Mouse (Mus musculus): ENCODE results near the gene Ldlr.
"Not testable (repeated sequence)": the region's sequence is repeated elsewhere in the genome, so short reads cannot be mapped to it uniquely, and the experiment has no call there.

Ldlr gene

DNA sequence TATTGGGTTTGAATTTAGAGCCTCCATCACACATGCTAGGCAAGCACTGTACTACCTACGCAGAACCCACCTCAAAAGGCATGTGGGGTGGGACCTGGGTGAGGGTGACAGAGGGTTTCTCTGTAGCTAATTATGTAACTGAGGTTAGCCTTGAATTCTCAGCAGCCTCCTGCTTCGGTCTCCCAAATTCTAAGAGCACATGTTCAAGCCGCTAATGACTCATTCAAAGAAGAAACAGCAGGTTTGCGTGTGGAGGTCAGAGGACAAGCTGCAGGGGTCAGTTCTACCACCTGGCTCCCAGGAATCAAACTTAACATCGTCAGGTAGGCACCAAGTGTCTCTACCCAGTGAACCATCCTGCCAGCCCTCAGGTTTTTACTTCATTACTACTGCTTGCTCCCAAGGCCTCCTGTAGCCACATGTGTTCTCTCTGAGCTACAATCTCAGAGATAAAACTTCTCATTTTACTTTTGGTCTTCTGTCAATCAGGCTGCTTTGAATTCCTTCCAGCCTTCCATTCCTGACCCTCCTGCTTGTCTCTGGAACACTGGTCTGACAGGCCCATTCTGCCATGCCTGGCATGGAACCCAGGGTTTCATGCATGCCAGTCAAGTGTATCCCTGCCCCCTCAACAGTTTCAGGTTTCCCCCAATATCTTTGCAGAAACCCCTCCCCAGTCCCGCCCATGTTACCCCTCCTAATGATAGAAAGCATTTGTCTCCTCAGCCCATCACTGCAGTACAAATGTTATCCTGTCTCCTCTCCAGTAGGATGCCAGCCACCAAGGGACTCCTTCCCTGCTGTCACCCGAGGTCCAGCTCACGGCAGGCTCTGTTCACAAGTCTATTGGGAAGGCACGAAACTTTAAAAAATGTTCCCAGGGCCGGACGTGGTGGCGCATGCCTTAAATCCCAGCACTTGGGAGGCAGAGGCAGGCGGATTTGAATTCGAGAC is 35.6 kb downstream of the Ldlr start:
- no peak for DNase-seq (ENCODE audit: low read depth, low spot score)
- no peaks in the 10 kb centered on the region for H3K36me3 ChIP-seq (ENCODE audit: control insufficient read depth, insufficient read depth, low read length, poor library complexity, severe bottlenecking)
- H3K27me3 ChIP-seq (ENCODE audit: control insufficient read depth, insufficient read depth, low read length, poor library complexity, severe bottlenecking), result no peaks in the 10 kb centered on the region

DNA sequence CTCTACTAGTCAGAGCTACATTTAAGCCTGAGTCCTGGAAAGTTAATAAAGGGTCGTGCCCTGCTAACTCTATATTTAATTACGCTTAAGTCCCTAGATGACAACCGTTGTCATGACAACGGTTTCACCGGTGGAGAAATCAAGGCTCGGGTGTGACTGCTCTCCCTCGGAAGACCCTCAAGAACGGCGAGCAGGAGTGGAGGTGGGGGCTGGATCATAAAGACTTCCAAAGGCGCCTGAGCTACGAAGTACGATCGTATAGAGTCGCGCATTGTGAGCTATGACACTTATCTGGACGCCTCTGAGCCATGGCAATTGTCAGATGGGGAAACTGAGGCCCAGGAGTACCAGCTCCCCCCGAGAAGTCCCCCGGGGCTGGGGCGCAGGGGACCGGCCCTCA is 36.4 kb downstream of the Ldlr start:
- DNase-seq (ENCODE audit: low read depth, low spot score), result no peak
- H3K36me3 ChIP-seq (ENCODE audit: control insufficient read depth, insufficient read depth, low read length, poor library complexity, severe bottlenecking), result no peaks in the 10 kb centered on the region
- no peaks in the 10 kb centered on the region for H3K27me3 ChIP-seq (ENCODE audit: control insufficient read depth, insufficient read depth, low read length, poor library complexity, severe bottlenecking)

DNA sequence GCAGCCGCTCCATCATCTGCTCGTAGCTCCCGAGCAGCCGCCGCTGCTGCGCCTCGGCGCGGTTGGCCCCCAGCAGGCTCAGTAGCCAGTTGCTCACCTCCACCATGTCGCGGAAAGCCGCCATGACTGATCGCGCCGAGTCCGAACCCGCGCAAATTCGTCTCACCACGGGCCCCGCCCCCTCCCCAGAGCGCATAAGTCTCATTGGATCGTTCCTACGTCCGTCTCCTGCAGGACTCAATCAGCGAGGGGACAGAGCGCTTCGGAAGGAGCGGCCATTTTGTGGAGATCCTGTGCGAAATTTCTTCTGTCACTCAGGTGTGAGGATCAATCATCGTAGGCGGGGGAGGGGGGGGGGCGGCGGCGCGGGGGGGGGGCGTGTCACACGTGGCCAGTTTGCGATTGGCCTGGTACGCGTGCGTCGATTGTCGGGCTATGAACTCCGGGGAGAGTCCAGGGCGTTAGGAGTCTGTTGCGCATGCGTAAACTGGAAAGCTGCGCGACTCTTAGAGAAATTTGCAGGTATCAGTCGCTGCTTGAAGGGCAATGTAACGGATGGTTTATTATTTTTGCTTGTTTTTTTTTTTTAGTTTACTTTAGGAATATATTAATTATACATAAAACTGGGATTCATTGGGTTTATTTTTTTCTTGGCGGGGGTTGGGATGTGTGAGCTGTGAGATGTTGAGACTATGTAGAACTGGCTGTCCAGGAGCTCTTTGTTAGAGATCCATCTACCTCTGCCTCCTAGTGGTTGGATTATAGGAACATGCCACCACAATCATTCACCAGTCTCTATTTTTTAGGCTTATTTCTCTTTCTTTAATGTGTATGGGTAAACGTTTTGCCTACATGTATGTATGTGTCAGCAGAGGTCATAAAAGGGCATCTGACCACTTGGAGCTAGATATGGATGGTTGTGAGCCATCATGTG is 37.1 kb downstream of the Ldlr start, which contains the start of gene Spc24:
Gene Spc24 (minus strand): TSS at position 149 of the 934 bp plus-strand sequence.
- Histone ChIP-seq H3K27me3 (ENCODE audit: control insufficient read depth, insufficient read depth, low read length, poor library complexity, severe bottlenecking) (no peaks in the 10 kb centered on the region), H3K36me3 (ENCODE audit: control insufficient read depth, insufficient read depth, low read length, poor library complexity, severe bottlenecking) (no peaks in the 10 kb centered on the region)
- DNase-seq (ENCODE audit: low read depth, low spot score), result peak; percentile 99

DNA sequence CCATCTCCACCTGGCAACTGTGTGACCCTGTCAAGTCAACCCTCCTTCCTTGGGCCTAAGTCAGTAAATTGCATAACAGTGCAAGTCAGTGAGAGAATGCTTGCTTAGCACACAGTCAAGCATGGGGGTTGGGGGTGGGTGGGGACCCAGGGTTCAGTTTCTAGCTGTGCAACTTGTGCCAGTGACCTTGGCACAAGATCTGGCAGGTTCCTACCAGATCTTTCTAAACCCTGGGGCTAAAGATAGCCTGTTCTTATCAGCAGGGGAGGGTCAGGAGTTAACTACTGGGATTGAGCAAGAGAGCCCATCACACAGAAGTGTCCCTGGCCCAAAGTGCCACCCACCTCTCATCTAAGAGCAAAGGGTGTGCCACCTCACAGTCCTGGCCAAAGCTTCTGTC is 38.9 kb downstream of the Ldlr start:
- DNase-seq (ENCODE audit: low read depth, low spot score), result no peak
- H3K36me3 ChIP-seq (ENCODE audit: control insufficient read depth, insufficient read depth, low read length, poor library complexity, severe bottlenecking), result no peaks in the 10 kb centered on the region
- H3K27me3 ChIP-seq (ENCODE audit: control insufficient read depth, insufficient read depth, low read length, poor library complexity, severe bottlenecking), result no peaks in the 10 kb centered on the region

DNA sequence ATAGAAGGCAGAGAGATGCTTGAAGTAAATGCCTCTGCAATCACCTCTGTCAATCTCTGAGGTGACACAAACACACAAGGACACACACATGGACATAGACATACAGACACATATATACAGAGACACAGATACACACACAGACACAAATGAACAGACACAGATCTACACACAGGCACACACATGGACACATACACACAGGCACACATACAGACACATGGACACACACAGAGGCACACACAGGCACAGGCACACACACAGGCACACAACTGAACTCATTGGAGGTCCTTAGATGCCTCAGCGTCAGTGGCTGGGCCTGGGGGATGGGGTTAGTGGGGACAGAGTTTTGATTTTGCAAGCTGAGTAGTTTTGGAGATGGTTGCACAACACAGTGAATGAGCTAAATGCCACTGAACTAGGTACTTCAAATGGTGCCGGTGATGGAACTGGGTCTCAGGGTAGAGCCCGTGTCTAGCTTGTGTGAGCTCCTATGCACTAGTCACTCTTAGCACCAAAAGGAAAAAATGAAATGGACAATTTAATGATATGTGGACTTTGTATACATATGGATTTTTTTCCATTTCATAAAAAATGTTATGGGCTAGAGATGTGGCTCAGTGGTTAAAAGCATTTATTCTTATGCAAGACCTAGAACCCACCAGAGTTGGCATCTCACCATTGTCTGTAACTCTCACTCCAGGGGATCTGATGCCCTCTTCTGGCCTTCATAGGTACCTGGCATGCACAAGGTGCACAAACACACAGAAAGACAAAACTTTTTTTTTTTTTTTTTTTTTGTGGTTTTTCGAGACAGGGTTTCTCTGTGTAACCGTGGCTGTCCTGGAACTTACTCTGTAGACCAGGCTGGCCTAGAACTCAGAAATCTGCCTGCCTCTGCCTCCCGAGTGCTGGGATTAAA is 41.1 kb downstream of the Ldlr start:
- no peaks in the 10 kb centered on the region for H3K36me3 ChIP-seq (ENCODE audit: control insufficient read depth, insufficient read depth, low read length, poor library complexity, severe bottlenecking)
- no peaks in the 10 kb centered on the region for H3K27me3 ChIP-seq (ENCODE audit: control insufficient read depth, insufficient read depth, low read length, poor library complexity, severe bottlenecking)
- DNase-seq (ENCODE audit: low read depth, low spot score), result no peak

DNA sequence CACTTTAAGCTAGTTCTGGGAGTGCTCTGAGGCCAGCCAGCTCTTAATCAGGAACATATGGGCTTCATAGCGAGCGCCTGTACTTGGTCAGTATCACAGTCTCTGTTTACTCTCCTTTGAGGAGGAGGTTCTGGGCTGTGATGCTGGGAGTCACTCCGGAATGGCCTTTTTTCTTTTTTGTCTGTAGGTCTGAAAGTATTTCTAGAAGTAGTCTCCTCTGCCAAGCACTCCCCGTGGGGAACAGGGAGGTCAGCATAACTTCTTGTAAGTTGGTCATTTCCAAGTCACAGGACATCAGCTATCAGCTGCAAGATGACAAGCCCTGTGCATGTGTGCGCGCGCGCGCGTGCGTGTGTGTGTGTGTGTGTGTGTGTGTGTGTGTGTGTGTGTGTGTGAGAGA is 44.6 kb downstream of the Ldlr start:
- Histone ChIP-seq H3K27me3 (ENCODE audit: control insufficient read depth, insufficient read depth, low read length, poor library complexity, severe bottlenecking) (no peaks in the 10 kb centered on the region), H3K36me3 (ENCODE audit: control insufficient read depth, insufficient read depth, low read length, poor library complexity, severe bottlenecking) (no peaks in the 10 kb centered on the region)
- no peak for DNase-seq (ENCODE audit: low read depth, low spot score)

DNA sequence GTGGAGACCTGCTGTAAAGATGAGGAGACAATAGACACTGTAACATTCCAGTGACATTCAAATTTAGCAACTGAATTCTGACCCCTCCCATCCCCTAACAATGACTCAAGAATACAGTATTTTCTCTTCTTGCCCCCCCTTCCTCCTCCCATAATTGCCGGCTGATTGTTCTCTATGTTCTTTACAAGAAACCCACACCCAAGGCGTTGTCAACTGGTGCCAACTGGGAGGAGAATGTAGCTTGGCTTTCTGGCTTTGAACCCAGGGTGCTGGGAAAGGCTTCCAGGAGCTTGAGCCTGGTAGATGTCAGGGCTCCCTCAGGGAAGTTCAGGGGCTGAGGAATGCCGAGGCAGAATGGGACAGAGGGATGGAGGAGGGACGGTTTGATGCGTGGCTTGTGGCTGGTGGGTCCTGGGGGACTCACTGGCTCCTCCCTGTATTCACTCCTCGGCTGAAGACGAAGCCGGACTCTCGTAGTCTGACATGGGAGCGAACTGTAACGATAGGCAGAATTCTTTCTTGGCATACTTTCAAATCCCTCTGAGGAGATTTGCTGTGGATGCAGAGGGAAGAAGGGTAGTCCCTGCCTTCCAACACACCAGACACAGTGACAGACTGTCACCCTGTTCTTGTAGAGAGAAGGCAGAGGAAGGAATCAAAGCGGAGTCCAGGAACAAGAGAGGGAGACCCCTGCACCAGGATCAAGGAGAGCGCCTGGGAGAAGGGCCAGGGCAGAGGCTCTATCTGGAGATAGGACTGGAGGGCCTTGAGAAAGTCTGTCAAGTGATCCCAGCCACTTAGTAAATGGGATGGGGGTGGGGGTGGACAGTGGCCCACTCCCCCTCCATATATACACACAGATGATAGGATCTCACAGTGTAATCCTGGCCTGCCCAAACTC is 45.5 kb downstream of the Ldlr start:
- no peak for DNase-seq (ENCODE audit: low read depth, low spot score)

DNA sequence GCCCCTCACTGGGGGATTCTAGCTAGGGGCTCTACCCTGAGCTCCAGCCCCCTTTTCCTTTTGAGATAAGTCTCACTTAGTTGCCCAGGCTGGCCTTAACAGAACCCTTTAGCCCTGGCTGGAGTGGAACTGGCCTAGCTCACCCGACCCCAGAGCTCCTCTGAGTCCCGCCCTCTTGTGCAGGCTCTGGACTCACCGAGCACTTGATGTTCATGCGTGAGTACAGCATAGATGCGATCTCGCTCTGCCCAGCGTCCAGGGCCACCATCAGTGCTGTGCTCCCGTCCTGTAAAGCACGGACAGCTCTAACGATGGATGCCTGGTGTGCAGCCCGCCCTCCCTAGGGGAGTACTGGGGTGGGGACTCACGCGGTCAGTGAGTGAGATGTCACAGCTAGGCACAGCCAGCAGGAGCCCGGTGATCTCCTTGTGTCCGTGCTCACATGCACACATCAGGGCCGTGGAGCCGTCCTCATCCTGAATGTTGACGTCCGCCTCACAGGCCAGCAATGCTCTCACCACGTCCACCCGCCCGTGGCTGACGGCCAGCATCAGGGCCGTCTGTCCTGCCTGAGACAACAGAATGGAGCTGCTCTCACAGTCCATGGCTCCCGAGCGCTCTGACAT is 46.4 kb downstream of the Ldlr start:
- no peak for DNase-seq (ENCODE audit: low read depth, low spot score)
- Histone ChIP-seq H3K36me3 (ENCODE audit: control insufficient read depth, insufficient read depth, low read length, poor library complexity, severe bottlenecking) (no peaks in the 10 kb centered on the region), H3K27me3 (ENCODE audit: control insufficient read depth, insufficient read depth, low read length, poor library complexity, severe bottlenecking) (no peaks in the 10 kb centered on the region)

More for the DNA sequence above, 45.5 kb downstream of the Ldlr start:
- no peaks in the 10 kb centered on the region for H3K27me3 ChIP-seq (ENCODE audit: control insufficient read depth, insufficient read depth, low read length, poor library complexity, severe bottlenecking)
- H3K36me3 ChIP-seq (ENCODE audit: control insufficient read depth, insufficient read depth, low read length, poor library complexity, severe bottlenecking), result no peaks in the 10 kb centered on the region

DNA sequence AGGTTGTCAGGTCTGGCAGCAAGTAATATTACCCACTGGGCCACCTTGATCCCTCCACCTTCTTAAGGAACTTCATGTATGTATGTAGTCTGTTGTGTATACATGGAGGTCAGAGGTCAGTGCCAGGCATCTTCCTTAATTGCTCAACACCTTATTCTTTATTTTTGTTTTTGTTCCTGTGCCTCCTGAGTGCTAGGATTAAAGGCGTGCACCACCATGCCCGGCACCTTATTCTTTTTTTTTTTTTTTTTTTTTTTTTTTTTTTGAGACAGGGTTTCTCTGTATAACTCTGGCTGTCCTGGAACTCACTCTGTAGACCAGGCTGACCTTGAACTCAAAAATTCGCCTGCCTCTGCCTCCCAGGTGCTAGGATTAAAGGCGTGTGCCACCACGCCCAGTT is 50.1 kb downstream of the Ldlr start:
- not testable (repeated sequence) for H3K36me3 ChIP-seq (ENCODE audit: control insufficient read depth, insufficient read depth, low read length, poor library complexity, severe bottlenecking); H3K27me3 ChIP-seq (ENCODE audit: control insufficient read depth, insufficient read depth, low read length, poor library complexity, severe bottlenecking); DNase-seq (ENCODE audit: low read depth, low spot score)

DNA sequence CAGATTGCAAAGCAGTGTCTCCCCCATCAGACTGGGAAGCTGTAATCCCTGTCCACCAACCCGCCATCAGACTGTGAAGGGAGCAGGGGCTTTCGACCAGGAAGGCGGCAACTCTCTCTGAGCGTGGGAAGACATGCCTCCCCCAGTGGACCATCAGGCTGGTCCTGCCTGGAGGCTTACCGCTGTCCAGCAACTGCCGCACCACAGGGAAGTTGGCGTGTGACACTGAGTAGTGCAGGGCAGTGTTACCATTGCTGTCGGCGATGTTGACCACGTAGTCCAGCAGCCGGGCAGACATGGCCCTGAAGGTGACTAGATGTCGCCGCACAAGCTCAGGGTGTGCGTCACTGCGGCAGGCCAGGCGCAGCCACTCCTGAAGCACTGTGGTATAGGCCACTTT is 51.1 kb downstream of the Ldlr start:
- H3K36me3 ChIP-seq (ENCODE audit: control insufficient read depth, insufficient read depth, low read length, poor library complexity, severe bottlenecking), result no peaks in the 10 kb centered on the region
- no peaks in the 10 kb centered on the region for H3K27me3 ChIP-seq (ENCODE audit: control insufficient read depth, insufficient read depth, low read length, poor library complexity, severe bottlenecking)
- no peak for DNase-seq (ENCODE audit: low read depth, low spot score)

DNA sequence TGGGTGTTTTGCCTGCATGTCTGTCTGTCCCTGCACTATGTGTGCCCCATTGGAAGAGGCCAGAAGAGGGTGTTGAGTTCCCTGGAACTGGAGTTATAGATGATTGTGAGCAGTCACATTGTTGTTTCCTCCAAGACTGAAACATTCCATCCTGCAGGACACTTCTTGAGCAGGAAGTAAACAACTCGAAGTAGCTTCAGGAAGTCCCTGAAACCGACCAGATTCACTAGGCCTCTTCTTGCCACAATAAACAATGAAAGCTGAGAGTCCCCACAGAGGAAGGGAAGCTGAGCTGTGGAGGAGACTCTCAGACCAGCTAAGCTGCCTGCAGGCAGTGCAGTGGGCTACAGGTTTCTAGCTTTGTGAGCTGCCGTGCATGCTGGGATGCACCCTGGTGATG is 54.4 kb downstream of the Ldlr start:
- no peak for DNase-seq (ENCODE audit: low read depth, low spot score)
- Histone ChIP-seq H3K27me3 (ENCODE audit: control insufficient read depth, insufficient read depth, low read length, poor library complexity, severe bottlenecking) (no peaks in the 10 kb centered on the region), H3K36me3 (ENCODE audit: control insufficient read depth, insufficient read depth, low read length, poor library complexity, severe bottlenecking) (no peaks in the 10 kb centered on the region)

DNA sequence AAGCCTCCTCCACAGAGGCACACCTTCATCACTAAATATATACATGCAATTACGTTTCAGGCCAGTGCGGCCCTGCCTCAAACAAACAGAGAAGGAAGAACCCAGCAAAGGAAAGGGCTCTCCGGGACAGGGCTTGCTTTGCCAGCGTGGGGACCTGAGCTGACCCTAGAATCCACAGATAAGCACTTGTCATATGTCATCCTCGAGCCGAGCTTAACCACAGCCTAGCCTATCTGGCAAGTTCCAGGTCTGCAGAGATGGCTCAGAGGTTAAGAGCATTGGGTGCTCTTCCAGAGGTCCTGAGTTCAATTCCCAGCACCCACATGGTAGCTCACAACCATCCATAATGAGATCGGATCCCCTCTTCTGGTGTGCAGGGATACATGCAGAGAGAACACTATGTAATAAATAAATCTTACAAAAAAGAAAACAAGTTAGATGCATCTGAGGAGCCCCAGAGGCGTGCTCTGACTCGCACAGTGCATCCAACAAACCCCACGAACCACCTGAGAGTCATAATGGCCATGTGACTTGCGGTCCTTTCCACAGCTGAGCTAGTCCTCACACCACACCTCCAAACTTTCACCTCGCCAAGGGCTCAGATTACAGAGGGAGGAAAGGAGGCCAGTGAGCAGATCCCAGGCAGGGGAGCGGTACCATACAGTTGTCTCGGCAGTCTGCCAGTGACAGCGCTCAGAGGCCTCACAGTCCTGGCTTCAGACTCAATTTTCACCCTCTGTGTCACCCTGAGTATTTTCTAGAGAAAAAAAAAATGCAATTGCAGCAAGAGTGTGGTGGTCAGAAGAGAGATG is 58.6 kb downstream of the Ldlr start:
- Histone ChIP-seq H3K27me3 (ENCODE audit: control insufficient read depth, insufficient read depth, low read length, poor library complexity, severe bottlenecking) (no peaks in the 10 kb centered on the region), H3K36me3 (ENCODE audit: control insufficient read depth, insufficient read depth, low read length, poor library complexity, severe bottlenecking) (no peaks in the 10 kb centered on the region)
- DNase-seq (ENCODE audit: low read depth, low spot score), result no peak
